Mouse (Mus musculus) monocyte, adult 5-6 weeks (primary cell): ENCODE measurements around the gene Cnbd2. TPM values are rescaled to one million over a fixed set of nuclear protein-coding genes. Genes with fewer than 3 reads are reported as not detected.

ENCODE experiments used
- ATAC-seq: fragments of 153-309, 156-312 bp; replicated peaks from 2 replicates; pipeline ENCODE4 v1.8.0; 2017; ENCODE audit warnings: mild to moderate bottlenecking; ENCODE audit not compliant: low TSS enrichment, insufficient number of reproducible peaks, severe bottlenecking, poor library complexity, low FRiP score
- total RNA-seq: library from RNA; stranded (forward); fragments of 200-1000, 200-491, 200-594 nt; gene quantifications from 3 replicates; pipeline ENCODE4 v1.2.3, GENCODE M21; 2017

Cnbd2 gene
- total RNA-seq = 11.2 to 25.2 TPM (median 23.5 TPM) in 3 replicates

GRCm38 (mm10) chr2:156312297-156312897 lies at the start of gene Cnbd2, which contains the start of gene Scand1:
TSS of gene Cnbd2 (plus strand) at chr2:156312299.
TSS of gene Scand1 (minus strand) at chr2:156312704.
- ATAC-seq = peak; percentile 91

GRCm38 (mm10) chr2:156263204-156263893 lies 48.8 kb upstream of the Cnbd2 start:
- ATAC-seq = no peak

- no peak for ATAC-seq
Measured at GRCm38 (mm10) chr2:156267636-156268035, 44.5 kb upstream of the Cnbd2 start.

- ATAC-seq = no peak
Measured at GRCm38 (mm10) chr2:156272553-156272952, 39.5 kb upstream of the Cnbd2 start.

- ATAC-seq = peak; percentile 85
Measured at GRCm38 (mm10) chr2:156278226-156279017, 33.7 kb upstream of the Cnbd2 start.

GRCm38 (mm10) chr2:156281227-156281626 lies 30.9 kb upstream of the Cnbd2 start:
- ATAC-seq = no peak

GRCm38 (mm10) chr2:156285161-156285560 lies 26.9 kb upstream of the Cnbd2 start:
- ATAC-seq = no peak

GRCm38 (mm10) chr2:156286733-156287132 lies 25.4 kb upstream of the Cnbd2 start:
- no peak for ATAC-seq

GRCm38 (mm10) chr2:156288222-156288621 lies 23.9 kb upstream of the Cnbd2 start:
- ATAC-seq = no peak

- ATAC-seq = no peak
Measured at GRCm38 (mm10) chr2:156289552-156290160, 22.4 kb upstream of the Cnbd2 start.

GRCm38 (mm10) chr2:156291998-156292397 lies 20.1 kb upstream of the Cnbd2 start:
- no peak for ATAC-seq

- ATAC-seq = 0 out of 2 replicates have a peak, but pooled peaks have one; percentile 29
Measured at GRCm38 (mm10) chr2:156295601-156296063, 16.5 kb upstream of the Cnbd2 start.

- no peak for ATAC-seq
Measured at GRCm38 (mm10) chr2:156296190-156296589, 15.9 kb upstream of the Cnbd2 start.

GRCm38 (mm10) chr2:156297653-156298052 lies 14.4 kb upstream of the Cnbd2 start:
- no peak for ATAC-seq

GRCm38 (mm10) chr2:156298458-156298857 lies 13.6 kb upstream of the Cnbd2 start:
- ATAC-seq = no peak

GRCm38 (mm10) chr2:156302063-156302462 lies 10.0 kb upstream of the Cnbd2 start:
- no peak for ATAC-seq

GRCm38 (mm10) chr2:156304351-156304750 lies 7.7 kb upstream of the Cnbd2 start:
- ATAC-seq = no peak

- ATAC-seq = peak; percentile 71
Measured at GRCm38 (mm10) chr2:156305818-156306217, 6.3 kb upstream of the Cnbd2 start.

GRCm38 (mm10) chr2:156307261-156307660 lies 4.8 kb upstream of the Cnbd2 start:
- no peak for ATAC-seq
